Mouse (Mus musculus): Measurements from ENCODE around the gene Notch4. TPM values are rescaled to one million over a fixed set of nuclear protein-coding genes. Genes with fewer than 3 reads are reported as not detected.

Notch4 gene
- total and polyA plus RNA-seq, 3 experiments, result 0.25 TPM; not detected in 2

DNA sequence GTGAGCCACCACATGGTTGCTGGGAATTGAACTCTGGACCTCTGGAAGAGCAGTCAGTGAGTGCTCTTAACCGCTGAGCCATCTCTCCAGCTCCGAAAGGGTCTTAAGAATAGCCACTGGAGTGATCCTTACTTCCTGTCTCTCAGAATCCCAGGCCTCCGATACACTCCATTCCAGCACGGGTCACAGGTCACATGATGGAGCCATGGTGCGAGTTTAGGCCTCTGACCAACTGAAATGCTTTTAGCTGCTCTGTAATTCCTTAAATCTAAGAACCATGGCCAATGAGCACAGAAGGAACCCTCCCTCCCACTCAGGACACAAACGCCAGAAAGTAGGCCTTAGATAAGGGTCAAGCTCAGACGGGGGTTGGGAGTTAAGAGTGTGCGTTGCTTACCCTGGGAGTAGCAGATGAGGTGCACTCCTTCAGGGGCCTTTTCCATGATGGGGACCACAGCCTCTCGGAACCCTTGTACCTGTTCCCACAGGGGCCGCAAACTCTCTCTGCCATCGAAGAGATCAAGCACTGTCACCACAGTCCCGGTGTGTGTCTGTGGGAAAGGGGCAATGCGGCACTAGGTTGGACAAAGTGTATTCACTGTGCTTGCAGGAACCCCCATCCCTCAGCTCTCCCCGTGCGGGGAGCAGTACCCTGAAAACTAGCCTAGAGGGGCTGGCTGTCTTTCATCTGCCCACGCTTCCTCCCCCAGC, 62.1 kb downstream of the Notch4 start:
- Histone ChIP-seq H3K4me1 (ENCODE audit: control insufficient read depth in 1 of 2, insufficient read depth in 2 of 2) (peaks cover 2 to 3% of the 10 kb centered on the region in 2 experiments; a peak in 2 of 4 replicates), H3K27me3 (replicated peaks) (peaks cover 45% of the 10 kb centered on the region), H3K27ac (ENCODE audit: insufficient read depth, low read depth) (no peak overlapping the region), H3K9me3 (replicated peaks; ENCODE audit: low read length) (peaks cover 2% of the 10 kb centered on the region), H3K79me2 (replicated peaks; ENCODE audit: control insufficient read depth, extremely low read depth, insufficient read depth, poor library complexity, severe bottlenecking) (no peaks in the 10 kb centered on the region), H3K9ac (ENCODE audit: insufficient read depth, low read depth) (no peak overlapping the region), H3K36me3 (replicated peaks in 1 of 2; ENCODE audit: control insufficient read depth in 1 of 2, insufficient read depth in 1 of 2, low read length in 1 of 2) (no peaks in the 10 kb centered on the region), H3K4me2 (ENCODE audit: insufficient read depth, low read depth, poor library complexity, severe bottlenecking) (no peak overlapping the region), H3K4me3 (replicated peaks in 1 of 3; ENCODE audit: low read depth in 2 of 3, low read length in 2 of 3, poor library complexity in 1 of 3) (no peak overlapping the region)
- dilution Hi-C loops (cut with MboI; ENCODE audit: extremely low pct_ligation_motif_present, extremely low pct_unique_long_range_greater_than_20kb, low sequenced_read_pairs) (no loop called here), in situ Hi-C loops (cut with MboI; ENCODE audit: low pct_ligation_motif_present, low pct_unique_long_range_greater_than_20kb, low sequenced_read_pairs) (no loop called here)
- TF ChIP-seq JUN (IDR thresholded peaks at IDR 0.05; ENCODE audit: insufficient read depth, low read depth, low read length), result no peak
- TF ChIP-seq ZKSCAN1 (IDR thresholded peaks at IDR 0.05; ENCODE audit: borderline replicate concordance, low read depth, low read length), result no peak
- no peak for TF ChIP-seq E2F4 (IDR thresholded peaks at IDR 0.05; ENCODE audit: insufficient replicate concordance, low read depth, low read length)
- TF ChIP-seq UBTF (IDR thresholded peaks at IDR 0.05; ENCODE audit: low read depth, low read length), result no peak
- TF ChIP-seq MYC (IDR thresholded peaks at IDR 0.05; ENCODE audit: low read depth, low read length), result no peak
- TF ChIP-seq TCF12 (IDR thresholded peaks at IDR 0.05; ENCODE audit: low read depth, low read length), result no peak
- TF ChIP-seq SMC3 (IDR thresholded peaks at IDR 0.05; ENCODE audit: low read depth, low read length), result no peak
- no peak for TF ChIP-seq BHLHE40 (IDR thresholded peaks at IDR 0.05; ENCODE audit: low read depth, low read length)
- TF ChIP-seq NRF1 (IDR thresholded peaks at IDR 0.05; ENCODE audit: low read depth, low read length), result no peak
- no peak for TF ChIP-seq MAFK (IDR thresholded peaks at IDR 0.05; ENCODE audit: insufficient replicate concordance, low read length)
- TF ChIP-seq ZNF384 (IDR thresholded peaks at IDR 0.05; ENCODE audit: low read depth, low read length), result no peak
- no peak for TF ChIP-seq RCOR1 (conservative IDR thresholded peaks at IDR 0.05; ENCODE audit: low read depth, low read length)
- no peak for TF ChIP-seq MAZ (IDR thresholded peaks at IDR 0.05; ENCODE audit: low read depth, low read length)
- no peak for TF ChIP-seq POLR2AphosphoS2 (IDR thresholded peaks at IDR 0.05; ENCODE audit: low read depth, low read length)
- no peak for DNase-seq (ENCODE audit: extremely low read depth)

DNA sequence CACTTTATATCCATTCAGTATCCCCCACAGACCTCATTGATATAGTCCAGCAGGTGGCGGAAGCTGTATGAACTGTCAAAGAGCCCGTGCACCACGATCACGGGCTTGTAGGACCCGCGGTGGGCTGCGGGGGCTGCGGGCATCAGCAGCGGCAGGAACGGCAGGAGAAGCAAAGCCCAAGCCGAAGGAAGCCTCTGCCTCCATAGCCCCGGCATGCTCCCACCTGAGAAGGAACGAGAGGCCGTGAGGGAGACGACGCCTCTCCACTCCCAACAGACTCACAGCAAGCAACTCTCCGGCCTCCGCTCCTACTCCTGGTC, 62.7 kb downstream of the Notch4 start:
- H3K9ac ChIP-seq (ENCODE audit: insufficient read depth, low read depth), result peak overlapping the region; percentile 10; the same call in 1 of the 2 replicates
- H3K36me3 ChIP-seq (replicated peaks in 1 of 2; ENCODE audit: control insufficient read depth in 1 of 2, insufficient read depth in 1 of 2, low read length in 1 of 2), result no peaks in the 10 kb centered on the region
- H3K4me3 ChIP-seq (replicated peaks in 1 of 3; ENCODE audit: low read depth in 2 of 3, low read length in 2 of 3, poor library complexity in 1 of 3), result peak overlapping the region in 2 of 3 experiments; percentile 48 to 49
- H3K79me2 ChIP-seq (replicated peaks; ENCODE audit: control insufficient read depth, extremely low read depth, insufficient read depth, poor library complexity, severe bottlenecking), result no peaks in the 10 kb centered on the region
- H3K27me3 ChIP-seq (replicated peaks), result peaks cover 45% of the 10 kb centered on the region
- no peak for DNase-seq (ENCODE audit: extremely low read depth)
- peaks cover 2 to 3% of the 10 kb centered on the region in 2 experiments; a peak in 2 of 4 replicates for H3K4me1 ChIP-seq (ENCODE audit: control insufficient read depth in 1 of 2, insufficient read depth in 2 of 2)
- peak overlapping the region; percentile 75 for H3K4me2 ChIP-seq (ENCODE audit: insufficient read depth, low read depth, poor library complexity, severe bottlenecking)
- H3K27ac ChIP-seq (ENCODE audit: insufficient read depth, low read depth), result no peak overlapping the region
- H3K9me3 ChIP-seq (replicated peaks; ENCODE audit: low read length), result peaks cover 2% of the 10 kb centered on the region
- dilution Hi-C loops (cut with MboI; ENCODE audit: extremely low pct_ligation_motif_present, extremely low pct_unique_long_range_greater_than_20kb, low sequenced_read_pairs), result no loop called here
- TF ChIP-seq CTCF (conservative IDR thresholded peaks at IDR 0.05 in 1 of 2, IDR thresholded peaks at IDR 0.05 in 1 of 2; ENCODE audit: low read depth in 2 of 2, low read length in 2 of 2), result peak in 1 of 2 experiments; percentile 44; a peak in 2 of 4 replicates
- TF ChIP-seq ZMIZ1 (IDR thresholded peaks at IDR 0.05; ENCODE audit: low read depth, low read length), result no peak
- no peak for TF ChIP-seq RCOR1 (conservative IDR thresholded peaks at IDR 0.05; ENCODE audit: low read depth, low read length)
- no peak for TF ChIP-seq BHLHE40 (IDR thresholded peaks at IDR 0.05; ENCODE audit: low read depth, low read length)
- TF ChIP-seq SMC3 (IDR thresholded peaks at IDR 0.05; ENCODE audit: low read depth, low read length), result peak; percentile 27
- no peak for TF ChIP-seq KAT2A (IDR thresholded peaks at IDR 0.05; ENCODE audit: insufficient replicate concordance, low read length)
- peak; percentile 15 for TF ChIP-seq RAD21 (IDR thresholded peaks at IDR 0.05; ENCODE audit: low read depth, low read length)
- no peak for TF ChIP-seq CHD1 (IDR thresholded peaks at IDR 0.05; ENCODE audit: low read depth, low read length)
- no peak for TF ChIP-seq POLR2AphosphoS2 (IDR thresholded peaks at IDR 0.05; ENCODE audit: low read depth, low read length)
- TF ChIP-seq NRF1 (IDR thresholded peaks at IDR 0.05; ENCODE audit: low read depth, low read length), result no peak
- no peak for TF ChIP-seq MAZ (IDR thresholded peaks at IDR 0.05; ENCODE audit: low read depth, low read length)
- no peak for TF ChIP-seq SIN3A (IDR thresholded peaks at IDR 0.05; ENCODE audit: low read length)
- in situ Hi-C loops (cut with MboI; ENCODE audit: low pct_ligation_motif_present, low pct_unique_long_range_greater_than_20kb, low sequenced_read_pairs), result no loop called here
